Mouse (Mus musculus) ES-E14 (cell line): ENCODE data around the gene Entpd3. TPM values are rescaled to one million over a fixed set of nuclear protein-coding genes. Genes with fewer than 3 reads are reported as not detected.
A peak's percentile ranks its signal among the peaks of the same experiment; 100 is the strongest.

Experiments used
- DNase-seq: peaks from one replicate; pipeline ENCODE4 v3.0.0-alpha.2; 2013; ENCODE audit warnings: low read depth, low spot score
- H3K27ac ChIP-seq: 2 replicates; pipeline ENCODE4 v1.5.1; 2012; ENCODE audit warnings: low read depth, mild to moderate bottlenecking, low read length, moderate library complexity, mixed read lengths; ENCODE audit not compliant: poor library complexity, insufficient read depth, severe bottlenecking
- H3K36me3 ChIP-seq: 2 replicates; pipeline ENCODE4 v1.6.1; 2012; ENCODE audit warnings: mild to moderate bottlenecking, low read length, moderate library complexity, mixed read lengths; ENCODE audit not compliant: control insufficient read depth, poor library complexity, insufficient read depth, severe bottlenecking
- H3K4me1 ChIP-seq, 2 experiments: fragments of 150-350 bp in 1 of 2; sonication (generic) in 1 of 2; 2 replicates each; pipeline ENCODE4 v1.6.1; 2012; ENCODE audit warnings: low read length in 2 of 2, mild to moderate bottlenecking in 1 of 2, mixed read lengths in 1 of 2; ENCODE audit not compliant: control insufficient read depth in 2 of 2, insufficient read depth in 2 of 2, poor library complexity in 1 of 2
- H3K4me3 ChIP-seq, 2 experiments: fragments of 150-350 bp in 1 of 2; sonication (generic) in 1 of 2; 2 replicates each; pipeline ENCODE4 v1.5.1; 2012; ENCODE audit warnings: low read length in 2 of 2, low read depth in 1 of 2, mild to moderate bottlenecking in 1 of 2, mixed read lengths in 1 of 2; ENCODE audit not compliant: insufficient read depth in 1 of 2, poor library complexity in 1 of 2, severe bottlenecking in 1 of 2
- H3K9ac ChIP-seq: 2 replicates; pipeline ENCODE4 v1.6.1; 2012; ENCODE audit warnings: low read depth, mild to moderate bottlenecking, low read length, mixed read lengths; ENCODE audit not compliant: poor library complexity, insufficient read depth, severe bottlenecking
- H3K9me3 ChIP-seq: fragments of 150-350 bp; sonication (generic); 2 replicates; pipeline ENCODE4 v1.6.1; 2012; ENCODE audit warnings: low read depth, mild to moderate bottlenecking, low read length; ENCODE audit not compliant: control insufficient read depth, insufficient read depth
- CHD2 ChIP-seq: IDR thresholded peaks from 2 replicates; pipeline ENCODE4 v1.6.1; 2014; ENCODE audit warnings: mild to moderate bottlenecking, low read depth, low read length, inconsistent platforms
- HCFC1 ChIP-seq: IDR thresholded peaks from 2 replicates; pipeline ENCODE4 v1.6.1; 2012; ENCODE audit warnings: low read length, inconsistent platforms, borderline replicate concordance; ENCODE audit not compliant: insufficient read depth
- MAFK ChIP-seq: IDR thresholded peaks from 2 replicates; pipeline ENCODE4 v1.6.1; 2014; ENCODE audit warnings: mild to moderate bottlenecking, low read depth, low read length, inconsistent platforms; ENCODE audit not compliant: insufficient read depth
- ZC3H11A ChIP-seq: IDR thresholded peaks from 2 replicates; pipeline ENCODE4 v1.6.1; 2012; ENCODE audit warnings: low read depth, mild to moderate bottlenecking, inconsistent platforms, low read length, borderline replicate concordance
- ZNF384 ChIP-seq: IDR thresholded peaks from 2 replicates; pipeline ENCODE4 v1.6.1; 2012; ENCODE audit warnings: low read depth, low read length, inconsistent platforms
- in situ Hi-C, 2 experiments: fragments of 600-800 bp; cut with MboI; formaldehyde crosslinking; loops; one replicate each; pipeline ENCODE4 v1.15.1; 2025; ENCODE audit warnings: low sequenced_read_pairs in 2 of 2, inconsistent platforms in 1 of 2; ENCODE audit not compliant: unreplicated experiment in 2 of 2
- total RNA-seq: library from RNA; depleted of rRNA; stranded (reverse); fragments of 300-350 nt; gene quantifications from 2 replicates; pipeline ENCODE4 v1.2.3, GENCODE M21; 2012

Entpd3 gene
- total RNA-seq, 1 experiment = 0.45 TPM

GRCm38 (mm10) chr9:120578701-120579100 is 39.1 kb downstream of the Entpd3 start:
- no peak overlapping the region for H3K9ac ChIP-seq
- no peak overlapping the region for H3K4me3 ChIP-seq
- in situ Hi-C loops = no loop called here
- H3K4me1 ChIP-seq = peaks cover 0 to 17% of the 10 kb centered on the region in 2 experiments; a peak in 2 of 4 replicates
- peaks cover 20% of the 10 kb centered on the region for H3K36me3 ChIP-seq
- no peak for DNase-seq
- TF ChIP-seq ZNF384 (no peak), CHD2 (no peak), MAFK (no peak), ZC3H11A (no peak), HCFC1 (no peak)
- no peak overlapping the region for H3K27ac ChIP-seq
- H3K9me3 ChIP-seq = no peaks in the 10 kb centered on the region

DNA sequence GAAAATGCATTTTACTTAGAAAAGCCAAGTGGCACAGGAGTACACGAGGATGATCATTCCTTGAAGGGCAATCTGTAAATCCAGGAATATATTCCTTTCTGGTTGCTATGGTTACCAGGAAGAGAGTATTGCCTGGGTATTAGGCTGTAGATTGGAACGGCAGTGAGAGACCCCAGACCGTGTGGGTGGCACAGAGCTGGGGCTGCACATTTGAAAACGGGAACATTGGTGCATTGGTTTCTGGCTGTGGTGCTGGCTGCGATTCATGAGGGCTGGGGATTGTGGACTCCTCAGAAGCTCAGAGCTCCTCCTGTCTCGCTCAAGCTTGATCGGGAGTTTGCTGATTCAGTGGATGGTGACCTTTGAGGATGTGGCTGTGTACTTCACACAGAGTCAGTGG is 40.2 kb downstream of the Entpd3 start:
- DNase-seq = no peak
- H3K4me1 ChIP-seq = peaks cover 0 to 17% of the 10 kb centered on the region in 2 experiments; a peak in 2 of 4 replicates
- in situ Hi-C loops = loop anchor here in 1 of 2 experiments (5.0 kb wide), 1 partner anchor 78 kb away; no protein-coding TSS in a partner anchor
- no peak overlapping the region for H3K4me3 ChIP-seq
- H3K27ac ChIP-seq = no peak overlapping the region
- H3K9me3 ChIP-seq = no peaks in the 10 kb centered on the region
- H3K9ac ChIP-seq = no peak overlapping the region
- peaks cover 9% of the 10 kb centered on the region for H3K36me3 ChIP-seq
- TF ChIP-seq ZC3H11A = no peak
- TF ChIP-seq HCFC1 = no peak
- TF ChIP-seq MAFK = no peak
- TF ChIP-seq CHD2 = no peak
- TF ChIP-seq ZNF384 = no peak

- Histone ChIP-seq H3K4me1 (peaks cover 0 to 17% of the 10 kb centered on the region in 2 experiments; a peak in 2 of 4 replicates), H3K9me3 (no peaks in the 10 kb centered on the region), H3K27ac (peak overlapping the region; percentile 66; the same call in 1 of the 2 replicates), H3K9ac (peak overlapping the region; percentile 39; the same call in 1 of the 2 replicates), H3K4me3 (peak overlapping the region; percentile 38 to 39), H3K36me3 (no peaks in the 10 kb centered on the region)
- DNase-seq = no peak
- TF ChIP-seq ZNF384 (no peak), CHD2 (no peak), MAFK (no peak), ZC3H11A (no peak), HCFC1 (no peak)
- in situ Hi-C loops = loop anchor here in 1 of 2 experiments (5.0 kb wide), 1 partner anchor 80 kb away; no protein-coding TSS in a partner anchor
Measured at GRCm38 (mm10) chr9:120581941-120582618, 42.5 kb downstream of the Entpd3 start.

DNA sequence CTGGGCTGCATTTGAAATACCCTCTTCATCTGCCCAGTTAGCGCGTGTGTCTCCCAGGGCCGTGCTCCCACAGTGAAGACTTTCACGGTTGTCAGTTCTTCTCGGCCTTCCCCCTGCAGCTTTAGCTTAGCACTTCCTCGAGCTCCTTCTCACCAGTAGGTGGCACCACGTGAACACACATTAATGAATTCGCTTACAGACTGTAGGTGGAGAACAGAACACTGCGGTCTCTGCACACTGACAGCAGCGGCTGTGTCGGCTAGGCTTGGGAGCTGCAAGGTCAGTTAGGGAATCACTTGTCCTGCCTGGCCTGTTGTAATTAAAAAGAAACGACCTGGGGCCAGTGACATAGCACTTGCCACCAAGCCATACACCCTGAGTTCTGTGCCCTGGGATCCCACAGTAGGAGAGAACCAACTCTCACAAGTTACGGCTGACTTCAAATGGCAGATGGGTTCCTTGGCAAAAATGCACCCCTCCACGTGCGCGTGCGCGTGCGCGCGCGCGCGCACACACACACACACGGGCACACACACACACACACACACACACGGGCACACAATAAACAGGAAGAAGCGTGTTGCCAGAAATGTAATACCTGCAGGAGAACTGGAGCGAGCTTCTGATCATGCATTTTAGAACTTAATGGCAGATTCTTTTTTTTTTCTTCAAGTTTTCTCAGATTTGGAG is 43.1 kb downstream of the Entpd3 start:
- H3K36me3 ChIP-seq = no peaks in the 10 kb centered on the region

More for the DNA sequence above, 43.1 kb downstream of the Entpd3 start:
- H3K4me1 ChIP-seq = peaks cover 0 to 15% of the 10 kb centered on the region in 2 experiments; a peak in 2 of 4 replicates
- H3K9ac ChIP-seq = peak overlapping the region; percentile 39; the same call in 1 of the 2 replicates
- DNase-seq = peak; percentile 87
- in situ Hi-C loops = loop anchor here in 1 of 2 experiments (5.0 kb wide), 1 partner anchor 80 kb away; no protein-coding TSS in a partner anchor
- TF ChIP-seq ZC3H11A = peak; percentile 64; the same call in 1 of the 2 replicates
- TF ChIP-seq HCFC1 = no peak
- TF ChIP-seq ZNF384 = no peak
- H3K9me3 ChIP-seq = no peaks in the 10 kb centered on the region
- H3K27ac ChIP-seq = peak overlapping the region; percentile 66; the same call in 1 of the 2 replicates
- H3K4me3 ChIP-seq = peak overlapping the region; percentile 38 to 39
